Mouse (Mus musculus) activated CD4-positive, CD25-positive, alpha-beta regulatory T cell (primary cell): ENCODE measurements around the gene Mmp20. TPM values are rescaled to one million over a fixed set of nuclear protein-coding genes. Genes with fewer than 3 reads are reported as not detected.

ENCODE experiments used
- polyA plus RNA-seq, 2 experiments: library from polyadenylated mRNA; unstranded; fragments of 100-300 nt; shearing (Covaris generic); gene quantifications; one replicate each; pipeline ENCODE4 v1.2.1; 2017

Mmp20 gene
- under 1 TPM in 1 of 2 experiments, not detected in 1; 0.05 TPM for polyA plus RNA-seq

DNA sequence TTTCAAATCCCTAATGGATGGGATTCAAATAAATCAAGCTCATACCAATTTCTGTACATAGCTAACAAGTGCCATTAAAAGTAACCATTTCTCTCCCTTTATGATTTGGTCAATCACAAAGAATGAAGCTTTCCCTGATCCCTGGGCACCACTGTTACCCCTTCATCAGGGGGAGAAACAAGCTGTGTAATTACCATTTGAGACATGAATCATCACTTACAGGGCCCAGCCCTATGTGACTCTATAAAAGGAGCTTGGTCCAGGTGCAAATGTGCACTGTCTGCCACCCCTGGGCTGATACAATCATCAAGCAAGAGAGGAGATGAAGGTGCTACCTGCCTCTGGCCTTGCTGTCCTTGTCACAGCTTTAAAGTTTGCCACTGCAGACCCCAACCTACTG lies at the start of gene Mmp20:
Gene Mmp20, plus strand, starts transcription at position 301 of the 400 bp plus-strand sequence.

DNA sequence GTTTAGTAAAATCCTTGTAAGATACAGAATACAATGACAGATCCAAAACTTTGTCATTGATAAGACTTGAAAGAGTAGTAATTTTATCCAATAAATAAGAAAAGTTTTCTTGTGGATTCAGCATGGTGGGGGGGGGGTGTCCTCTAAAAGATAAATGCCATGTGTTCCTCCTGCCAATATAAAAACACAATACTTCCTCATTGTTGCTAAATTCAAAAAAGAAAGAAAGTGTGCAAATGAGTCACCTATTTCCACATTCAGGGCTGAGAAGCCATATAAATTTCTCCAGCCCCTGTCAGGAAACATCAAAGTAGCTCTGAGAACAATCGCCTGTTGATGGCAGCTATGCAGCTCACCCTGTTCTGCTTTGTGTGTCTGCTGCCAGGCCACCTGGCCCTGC lies 63.8 kb downstream of the Mmp20 start, which contains the start of gene Mmp7:
Gene Mmp7, plus strand, starts transcription at position 301 of the 400 bp plus-strand sequence.

Other genes starting within 250 kb of the Mmp20 start
- not detected for gene Mmp1b, start 240.2 kb upstream of the Mmp20 start, polyA plus RNA-seq
- gene Mmp3, start 182.4 kb upstream of the Mmp20 start, polyA plus RNA-seq: under 1 TPM in 1 of 2 experiments, not detected in 1; 0.22 TPM
- under 1 TPM in 1 of 2 experiments, not detected in 1; 0.31 TPM for gene Mmp10, start 125.9 kb upstream of the Mmp20 start, polyA plus RNA-seq
- not detected for gene Mmp8, start 69.8 kb upstream of the Mmp20 start, polyA plus RNA-seq
- gene Mmp27, start 56.8 kb upstream of the Mmp20 start, polyA plus RNA-seq: under 1 TPM; 0.31 to 0.42 TPM
- gene Mmp7, start 63.9 kb downstream of the Mmp20 start, polyA plus RNA-seq: not detected
- gene Tmem123, start 135.8 kb downstream of the Mmp20 start, polyA plus RNA-seq: 100 to 1,000 TPM; 215 to 311 TPM
- 10 to 100 TPM; 87.9 to 88.3 TPM for gene Birc2, start 208.8 kb downstream of the Mmp20 start, polyA plus RNA-seq
- 100 to 1,000 TPM; 122 to 161 TPM for gene Birc3, start 245.0 kb downstream of the Mmp20 start, polyA plus RNA-seq